Mouse (Mus musculus): Measurements from ENCODE around the gene Setd6.

Gene Setd6

DNA sequence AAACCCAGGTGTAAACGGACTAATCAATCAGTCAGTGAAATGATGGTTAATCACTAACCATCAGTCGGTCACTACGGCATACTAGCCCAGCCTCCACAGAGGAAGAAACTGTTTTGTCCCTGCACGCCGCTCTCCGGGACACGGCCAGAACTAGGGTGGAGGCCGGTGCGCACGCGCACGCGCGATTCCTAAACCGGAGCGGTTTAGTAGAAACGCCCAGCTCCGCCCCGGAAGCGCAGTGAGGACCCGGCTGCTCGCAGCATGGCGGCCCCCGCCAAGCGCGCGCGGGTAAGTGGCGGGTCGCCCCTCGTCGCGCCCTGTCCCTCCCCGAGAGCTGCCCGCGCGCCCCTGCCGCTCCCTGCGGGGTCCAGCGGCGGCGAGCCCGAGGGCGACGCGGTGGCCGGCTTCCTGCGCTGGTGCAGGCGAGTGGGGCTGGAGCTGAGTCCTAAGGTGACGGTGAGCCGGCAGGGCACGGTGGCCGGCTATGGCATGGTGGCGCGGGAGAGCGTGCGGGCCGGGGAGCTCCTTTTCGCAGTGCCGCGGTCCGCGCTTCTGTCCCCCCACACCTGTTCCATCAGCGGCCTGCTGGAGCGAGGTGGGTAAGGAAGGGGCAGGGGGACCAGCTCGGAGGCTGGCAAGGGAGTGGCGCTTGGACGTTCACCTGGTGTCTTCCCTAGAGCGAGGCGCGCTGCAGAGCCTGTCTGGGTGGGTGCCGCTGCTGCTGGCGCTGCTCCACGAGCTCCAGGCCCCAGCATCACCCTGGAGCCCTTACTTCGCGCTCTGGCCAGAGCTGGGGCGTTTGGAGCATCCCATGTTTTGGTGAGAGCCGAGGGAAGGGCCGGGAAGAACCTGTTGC lies at the start of gene Setd6:
Gene Setd6, plus strand, starts transcription at position 206 of the 856 bp plus-strand sequence.
- DNase-seq: peak; percentile 87 to 89

DNA sequence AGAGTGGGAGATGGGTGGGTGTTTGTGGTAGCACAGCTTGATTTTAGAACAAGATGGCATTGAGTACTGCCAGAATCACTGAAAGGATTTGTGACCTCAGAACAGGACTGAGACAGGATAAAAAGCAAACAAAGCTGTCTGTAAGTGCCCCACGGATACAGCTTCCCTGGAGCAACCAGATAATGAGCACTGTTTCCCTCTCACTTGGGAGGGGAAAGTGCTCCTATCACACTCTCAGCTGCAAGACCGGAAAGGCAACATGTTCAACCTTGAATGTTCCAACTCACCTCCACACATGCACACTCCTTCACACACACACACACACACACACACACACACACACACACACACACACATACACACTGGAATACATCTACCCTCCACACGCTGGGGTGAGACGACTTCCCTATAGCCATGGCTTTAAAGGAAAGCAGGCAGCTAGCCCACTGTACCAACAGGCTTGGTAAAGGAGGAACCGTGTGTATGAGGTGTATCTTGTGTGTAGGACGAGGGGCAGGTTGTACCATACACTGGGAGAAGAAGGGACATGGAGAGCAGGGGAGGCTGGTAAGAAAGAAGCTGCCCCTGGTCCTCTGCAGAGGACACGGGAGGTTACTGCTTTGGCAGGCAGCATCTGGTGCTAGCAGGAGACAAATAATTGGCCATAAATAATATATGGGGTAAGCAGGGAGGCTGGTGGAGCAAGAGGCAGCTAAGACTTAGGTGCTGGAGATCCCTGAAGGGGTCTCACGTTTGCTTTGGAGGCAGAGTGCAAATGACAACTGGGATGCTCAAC lies 47.3 kb upstream of the Setd6 start:
- no peak for DNase-seq

GRCm38 (mm10) chr8:95669967-95670366 lies 45.7 kb upstream of the Setd6 start:
- DNase-seq: no peak

DNA sequence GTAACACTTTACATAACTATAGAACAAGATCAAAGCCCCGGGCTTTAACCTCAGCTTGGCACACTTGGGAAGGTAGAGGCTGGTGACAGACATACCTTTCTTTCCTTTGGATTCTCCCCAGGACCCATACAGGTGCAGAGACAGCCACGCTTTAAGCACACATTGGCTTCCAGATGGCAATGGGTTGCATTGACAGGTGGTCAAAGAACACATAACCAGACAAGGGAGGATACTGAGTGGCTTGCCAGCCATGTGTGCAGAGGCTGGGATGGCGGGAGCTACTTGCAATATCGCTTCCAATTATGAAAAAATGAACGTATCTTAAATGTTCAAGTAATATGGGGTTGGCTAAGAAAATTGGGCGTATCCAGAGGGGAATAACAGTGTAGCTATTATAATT lies 43.8 kb upstream of the Setd6 start:
- DNase-seq: no peak

DNA sequence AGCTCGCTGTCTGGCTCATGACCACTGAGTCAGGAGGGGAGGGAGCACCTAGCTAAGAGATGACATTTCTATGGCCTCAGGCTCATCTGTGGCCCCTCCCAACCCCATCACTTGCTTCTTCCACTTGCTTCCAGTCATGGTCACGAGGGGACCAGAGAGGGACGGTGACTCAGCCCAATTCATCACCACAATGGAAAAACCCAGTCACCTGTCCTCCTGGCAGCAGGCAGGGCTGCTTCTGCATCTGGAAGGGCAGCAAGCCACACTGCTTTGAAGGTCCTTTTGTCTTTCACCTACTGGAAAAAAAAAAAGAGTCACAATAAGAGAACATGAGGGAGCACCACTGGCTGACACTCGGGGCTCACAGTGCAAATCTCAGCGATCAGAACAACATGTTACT lies 42.9 kb upstream of the Setd6 start:
- DNase-seq: no peak

GRCm38 (mm10) chr8:95676631-95677030 lies 39.0 kb upstream of the Setd6 start, which contains the start of gene Ndrg4:
Gene Ndrg4 (plus strand): TSS chr8:95676980.
- DNase-seq: no peak

- DNase-seq: peak in 1 of 2 experiments; percentile 42
These were observed 38.1 kb upstream of the Setd6 start for GRCm38 (mm10) chr8:95677591-95678023.

DNA sequence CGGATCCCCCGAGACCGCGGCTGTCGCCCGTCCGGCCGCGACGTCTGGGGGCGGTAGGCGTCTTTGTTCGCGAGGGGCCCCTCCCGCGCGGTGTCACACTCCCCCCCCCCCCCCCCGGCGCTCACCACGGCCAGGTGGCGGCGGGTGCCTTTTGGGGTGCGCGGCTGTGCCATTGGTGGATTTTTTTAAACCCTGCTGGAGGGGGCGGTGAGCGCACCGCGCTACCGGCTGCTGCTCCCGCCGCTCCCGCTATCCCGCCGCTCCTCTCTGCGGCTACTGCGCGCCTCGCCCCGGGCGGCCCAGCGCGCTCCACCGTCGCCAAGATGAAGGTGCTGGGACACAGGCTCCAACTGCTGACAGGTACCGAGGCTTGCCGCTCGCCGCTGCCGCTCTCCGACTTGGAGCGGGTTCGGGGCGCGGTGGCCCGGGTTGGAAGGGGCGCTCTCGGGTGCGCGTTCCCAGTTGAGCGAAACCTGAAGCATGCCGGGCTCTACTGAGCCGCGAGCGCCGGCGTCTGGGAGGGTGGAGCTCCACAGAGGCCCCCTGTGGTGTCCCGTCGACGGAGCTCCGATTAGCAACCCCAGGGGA lies 37.6 kb upstream of the Setd6 start:
- DNase-seq: peak; percentile 52 to 55

DNA sequence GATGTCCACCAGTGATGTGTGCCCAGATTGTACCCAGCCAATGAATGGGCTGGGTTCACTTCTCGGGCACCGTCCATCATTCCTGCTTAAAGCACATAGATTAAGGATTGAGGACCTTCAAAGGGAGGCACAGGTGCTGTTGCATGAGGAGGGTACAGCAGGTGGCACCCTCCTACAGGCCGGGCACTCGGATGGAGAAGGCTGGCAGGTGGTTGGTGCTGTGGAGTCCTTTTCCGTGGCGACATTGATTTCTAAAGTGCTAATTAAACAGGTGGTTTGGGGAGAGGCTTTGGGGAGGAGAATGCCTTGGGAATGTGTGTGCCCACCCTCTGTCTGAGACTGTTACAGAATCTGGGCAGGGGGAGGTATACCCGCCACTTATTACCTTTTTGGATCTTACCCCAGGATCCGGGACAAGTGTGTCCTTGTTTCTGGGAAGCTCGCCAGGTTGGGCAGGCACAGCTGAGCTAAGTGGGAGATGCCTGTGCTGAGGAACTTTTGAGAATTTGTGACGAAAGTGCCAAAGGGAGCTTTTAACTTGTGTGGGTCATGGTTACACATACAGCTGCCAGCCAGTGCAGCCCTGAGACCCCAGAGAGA lies 27.5 kb upstream of the Setd6 start:
- no peak for DNase-seq

DNA sequence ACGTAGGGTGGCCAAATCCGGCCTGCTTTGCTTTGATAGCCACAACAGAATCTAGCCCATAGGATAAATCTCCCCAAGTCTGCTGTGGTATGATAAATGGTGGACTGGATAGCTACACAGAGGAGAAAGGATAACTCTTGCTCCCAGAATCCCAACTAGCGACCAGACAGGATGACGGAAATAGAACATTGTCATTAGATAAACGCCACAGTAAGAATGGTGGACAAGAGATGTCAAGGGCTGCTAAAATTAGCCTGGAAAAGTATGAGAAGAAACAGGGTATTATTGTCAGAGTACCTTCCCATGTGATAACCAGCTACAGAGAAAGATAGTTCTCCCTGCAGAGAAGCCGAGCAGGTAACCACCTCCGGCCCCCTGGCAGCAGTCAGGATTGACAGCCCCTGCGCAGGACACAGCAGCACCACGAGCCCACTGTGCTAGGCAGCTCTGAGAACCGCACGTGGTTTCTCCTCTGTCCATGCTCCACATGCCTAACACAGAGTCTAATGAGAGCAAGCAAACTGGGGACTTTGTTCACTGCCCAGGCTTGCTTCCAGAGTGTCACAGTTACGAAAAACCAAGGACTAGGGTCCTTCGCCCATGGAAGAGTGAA lies 24.6 kb upstream of the Setd6 start:
- DNase-seq: no peak

- DNase-seq: peak; percentile 27 to 46
These were observed 21.1 kb upstream of the Setd6 start for GRCm38 (mm10) chr8:95694631-95695030.

DNA sequence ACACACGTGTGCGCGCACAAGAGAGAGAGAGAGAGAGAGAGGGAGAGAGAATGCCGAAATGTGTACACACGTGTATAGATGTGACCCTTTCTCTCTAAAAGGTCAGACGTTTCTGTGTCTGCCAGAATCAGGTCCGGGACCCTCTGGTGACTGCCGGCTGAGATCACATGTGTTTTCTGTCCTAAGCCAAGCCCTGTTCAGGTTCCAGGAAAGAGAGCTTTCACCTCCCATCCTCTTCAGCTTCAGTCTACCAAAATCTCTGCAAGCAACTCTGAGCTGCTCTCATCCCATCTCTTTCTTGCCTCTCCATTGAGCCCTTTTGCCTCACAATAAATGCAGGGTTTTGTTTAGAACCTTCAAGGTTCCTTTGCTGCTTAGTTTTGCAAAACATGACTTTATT lies 19.0 kb upstream of the Setd6 start:
- no peak for DNase-seq

DNA sequence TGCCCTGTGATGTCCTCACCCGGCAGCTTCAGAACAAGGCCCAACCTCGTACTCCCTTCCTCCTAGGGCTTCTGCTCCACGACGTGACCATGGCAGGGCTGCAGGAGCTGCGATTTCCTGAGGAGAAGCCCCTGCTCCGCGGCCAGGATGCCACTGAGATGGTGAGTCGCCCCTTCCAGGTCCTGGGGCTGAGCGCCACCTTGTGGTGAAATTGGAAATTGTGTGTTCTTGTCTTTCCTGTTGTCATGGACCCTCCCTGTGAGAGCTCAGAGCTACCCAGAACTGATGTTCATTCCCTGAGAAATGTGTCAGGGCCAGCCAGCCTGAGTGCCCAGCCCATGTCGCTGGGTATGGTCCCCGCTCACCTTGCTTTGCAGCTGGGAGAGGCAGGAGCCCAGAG lies 18.6 kb upstream of the Setd6 start:
- peak; percentile 90 to 92 for DNase-seq

DNA sequence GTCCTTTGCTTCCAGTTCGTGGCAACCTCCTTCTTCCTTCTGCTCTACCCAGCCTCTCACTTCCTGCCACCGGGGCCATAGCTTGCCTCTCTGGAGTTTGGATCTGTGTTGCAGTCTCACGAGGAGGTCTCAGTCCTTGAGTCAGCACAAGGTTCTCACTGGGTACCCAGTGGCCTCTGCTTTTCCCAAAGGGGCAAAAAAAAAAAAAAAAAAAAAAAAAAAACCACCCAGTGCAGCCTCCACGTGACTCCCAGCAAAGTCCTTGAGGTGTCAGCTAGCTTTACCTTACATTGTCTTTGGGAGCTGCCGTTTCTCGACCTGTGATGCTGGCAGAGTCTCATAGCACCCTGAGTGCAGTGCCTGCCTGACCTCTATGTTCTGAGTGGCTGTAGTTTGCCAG lies 17.5 kb upstream of the Setd6 start:
- DNase-seq: no peak

DNA sequence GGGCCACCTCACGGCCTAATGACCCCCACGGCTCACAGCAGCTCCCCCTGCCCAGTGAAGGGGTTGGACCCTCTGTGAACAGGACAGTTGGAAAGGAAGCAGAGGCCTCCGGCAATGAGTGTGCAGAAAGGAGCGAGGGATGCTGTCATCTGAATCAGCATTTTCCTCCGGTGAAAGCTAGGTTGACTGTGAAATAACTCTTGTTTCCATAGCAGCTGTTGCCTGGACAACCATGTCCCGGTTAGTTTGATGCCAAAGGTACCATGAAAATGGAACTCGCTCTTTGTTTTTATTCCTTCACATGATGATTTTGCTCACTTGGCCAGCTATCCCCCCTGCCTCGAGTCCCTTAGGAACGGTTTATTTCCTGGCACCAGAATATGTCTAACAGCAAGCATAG lies 15.4 kb upstream of the Setd6 start:
- DNase-seq: peak in 1 of 2 experiments; percentile 13

DNA sequence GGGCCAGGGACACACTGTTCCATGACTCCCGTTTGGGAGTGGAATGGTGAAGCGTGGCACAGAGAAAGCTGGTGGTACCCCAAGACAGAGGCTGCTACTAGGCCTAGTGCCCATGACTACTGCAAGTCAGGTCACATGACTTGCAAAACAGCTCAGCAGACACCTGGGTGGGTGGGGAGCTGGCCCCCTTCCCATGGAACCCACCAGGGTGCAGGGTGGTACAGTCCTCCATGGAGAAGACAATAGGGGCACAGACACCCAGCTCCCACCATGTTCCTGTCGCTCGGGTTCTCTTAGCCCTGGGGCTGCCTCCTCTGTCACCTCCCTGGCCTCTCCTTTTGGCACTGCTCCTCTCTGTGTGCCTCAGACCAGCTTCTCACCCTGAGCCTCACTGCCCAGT lies 13.9 kb upstream of the Setd6 start:
- DNase-seq: peak; percentile 34 to 53

DNA sequence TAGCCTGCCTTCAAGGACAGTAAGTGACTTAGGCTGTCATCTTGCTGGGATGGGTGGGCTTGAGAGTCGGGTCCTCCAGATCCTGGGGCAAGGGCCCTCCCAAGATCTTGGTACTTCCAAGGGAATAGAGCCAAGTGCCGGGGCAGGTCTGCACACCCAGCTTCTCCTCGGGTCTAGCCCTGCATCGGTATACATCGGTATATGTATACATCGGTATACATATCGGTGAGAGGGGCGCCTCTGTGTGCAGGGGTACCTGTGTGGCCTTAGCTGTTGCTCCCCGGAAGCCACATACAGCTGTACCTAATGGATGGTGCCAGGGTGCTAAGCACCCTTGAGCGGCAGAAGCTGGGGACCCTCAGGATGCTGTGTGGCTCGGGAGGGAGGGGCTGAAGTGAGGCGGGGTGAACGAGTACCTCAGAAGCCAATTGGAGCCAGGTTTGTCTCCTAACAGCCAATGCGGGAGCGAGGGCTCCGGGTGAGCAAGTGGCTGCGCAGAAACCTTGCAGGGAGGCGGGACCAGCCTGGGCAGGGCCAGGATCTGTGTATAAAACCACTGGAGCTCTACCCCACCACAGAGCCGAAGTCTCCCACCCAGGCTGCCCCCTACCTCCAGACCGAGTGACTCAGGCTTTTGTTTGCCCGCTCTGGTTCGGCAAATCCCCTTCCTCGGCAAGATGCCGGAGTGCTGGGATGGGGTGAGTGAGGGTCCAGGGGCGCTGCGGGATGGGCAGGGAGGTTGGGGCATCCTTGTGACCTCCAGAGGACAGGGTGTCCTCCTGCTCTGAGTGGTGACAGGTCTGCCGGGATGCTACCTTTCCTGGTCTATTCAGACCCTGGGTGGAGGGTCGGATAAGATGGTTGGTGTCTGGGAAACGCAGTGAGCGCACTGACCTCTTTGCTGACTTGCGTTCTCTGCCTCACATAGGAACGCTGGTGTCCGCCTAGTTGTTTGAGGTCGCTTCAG lies 12.9 kb upstream of the Setd6 start:
- peak; percentile 91 to 94 for DNase-seq

DNA sequence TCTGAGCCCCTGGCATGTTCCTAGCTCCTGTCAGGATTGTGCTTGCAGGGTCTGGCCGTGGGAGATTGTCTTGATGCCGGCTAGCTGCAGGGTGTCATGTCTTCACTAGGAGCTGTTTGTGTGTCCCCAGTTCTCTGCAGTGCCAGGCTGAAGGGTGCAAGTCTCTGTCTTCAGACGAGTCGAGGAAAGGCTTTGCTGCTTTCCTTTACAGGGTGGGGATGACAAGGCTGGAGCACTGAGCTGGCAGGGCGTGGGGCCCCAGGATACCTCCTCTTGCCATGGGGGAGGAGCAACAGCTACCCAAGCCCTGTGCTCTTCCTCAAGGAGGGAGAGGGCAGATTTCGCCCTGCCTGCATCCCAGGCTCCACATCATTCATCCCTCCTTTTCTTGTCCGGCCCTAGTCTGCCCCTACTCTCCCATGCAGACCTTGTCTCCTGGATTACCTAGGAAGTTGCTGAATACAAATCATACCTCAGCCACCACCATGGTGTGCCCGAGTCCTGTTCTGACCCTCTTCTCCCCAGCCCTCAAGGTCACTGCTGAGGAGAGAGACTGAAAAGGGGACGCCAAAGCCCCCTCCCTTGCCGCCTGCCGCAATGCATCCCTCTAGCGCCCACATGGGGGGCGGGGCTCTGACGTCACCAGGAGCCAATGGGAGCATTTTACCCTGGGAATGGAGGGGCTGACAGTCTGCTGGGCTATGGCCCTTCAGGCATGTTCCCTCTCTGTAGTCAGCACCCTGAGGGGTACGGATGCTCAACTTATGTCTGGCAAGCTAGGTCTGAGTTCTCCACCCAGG lies 12.0 kb upstream of the Setd6 start:
- peak; percentile 92 to 96 for DNase-seq

- no peak for DNase-seq
These were observed 11.1 kb upstream of the Setd6 start for GRCm38 (mm10) chr8:95704538-95704937.

GRCm38 (mm10) chr8:95709579-95709978 lies 6.1 kb upstream of the Setd6 start:
- no peak for DNase-seq

Data from cerebellum, postnatal 25 days (tissue).